Mouse (Mus musculus) brain, embryonic 14.5 days (tissue): ENCODE measurements around the gene Tceal9. TPM values are rescaled to one million over a fixed set of nuclear protein-coding genes. Genes with fewer than 3 reads are reported as not detected.

Experiments
- DNase-seq: peaks from one replicate; pipeline ENCODE4 v3.0.0-alpha.2; 2011; ENCODE audit warnings: low read depth
- CTCF ChIP-seq: fragments of 200-500 bp; IDR thresholded peaks from 2 replicates; pipeline ENCODE4 v1.5.1; 2012; ENCODE audit warnings: inconsistent platforms, mild to moderate bottlenecking, moderate library complexity, borderline replicate concordance; ENCODE audit not compliant: insufficient read depth, insufficient read length; ENCODE audit errors: extremely low read depth
- POLR2A ChIP-seq: fragments of 200-500 bp; IDR thresholded peaks from 2 replicates; pipeline ENCODE4 v1.6.1; 2012; ENCODE audit warnings: mild to moderate bottlenecking, inconsistent platforms, borderline replicate concordance; ENCODE audit not compliant: poor library complexity, insufficient read depth, insufficient read length, severe bottlenecking; ENCODE audit errors: extremely low read depth
- polyA plus RNA-seq: library from polyadenylated mRNA; depleted of rRNA; stranded (reverse); fragments of >200 nt; gene quantifications from 2 replicates; pipeline ENCODE4 v1.2.3, GENCODE M21; 2012; rRNA removed

Gene Tceal9
- polyA plus RNA-seq, 1 experiment: 194 TPM

DNA sequence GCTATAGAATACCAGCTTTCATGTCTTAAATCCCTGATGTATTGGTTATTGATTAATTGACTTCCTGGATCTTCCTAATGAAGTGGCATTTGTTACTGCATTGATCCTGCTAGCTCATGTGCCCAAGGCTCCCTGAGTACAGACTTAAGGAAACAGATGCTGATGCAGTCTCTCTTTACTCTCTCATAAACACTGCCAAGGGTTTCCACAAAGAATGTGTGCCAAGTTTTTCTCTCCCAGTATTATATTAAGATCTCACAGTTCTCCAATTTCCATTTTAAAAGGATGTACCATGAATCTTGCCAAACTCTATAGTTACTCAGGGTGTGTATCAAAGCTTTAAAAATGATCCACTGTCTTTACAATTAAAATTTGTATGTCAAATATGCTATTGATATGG, 33.5 kb downstream of the Tceal9 start:
- no peak for TF ChIP-seq POLR2A
- TF ChIP-seq CTCF: no peak
- peak; percentile 30 for DNase-seq

DNA sequence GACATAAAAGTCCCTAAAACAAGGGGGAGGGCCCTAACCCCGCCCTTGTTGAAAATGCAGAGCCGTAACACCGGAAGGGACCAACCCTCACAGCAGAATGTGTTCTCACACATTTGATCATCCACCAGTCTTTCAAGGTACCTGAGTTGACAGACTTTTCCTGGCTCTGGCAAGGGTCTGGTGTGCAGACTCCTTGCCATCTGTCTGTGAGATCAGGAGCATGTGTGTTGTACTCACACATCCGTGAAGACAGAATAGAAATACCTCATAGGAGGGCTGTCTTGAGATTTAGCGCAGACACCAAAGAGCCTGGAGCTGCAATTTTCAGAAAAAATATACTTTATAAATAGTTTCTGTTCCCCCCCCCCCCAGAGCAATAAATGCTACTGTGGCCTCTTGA, 34.5 kb downstream of the Tceal9 start:
- DNase-seq: peak; percentile 59
- TF ChIP-seq CTCF (no peak), POLR2A (no peak)

DNA sequence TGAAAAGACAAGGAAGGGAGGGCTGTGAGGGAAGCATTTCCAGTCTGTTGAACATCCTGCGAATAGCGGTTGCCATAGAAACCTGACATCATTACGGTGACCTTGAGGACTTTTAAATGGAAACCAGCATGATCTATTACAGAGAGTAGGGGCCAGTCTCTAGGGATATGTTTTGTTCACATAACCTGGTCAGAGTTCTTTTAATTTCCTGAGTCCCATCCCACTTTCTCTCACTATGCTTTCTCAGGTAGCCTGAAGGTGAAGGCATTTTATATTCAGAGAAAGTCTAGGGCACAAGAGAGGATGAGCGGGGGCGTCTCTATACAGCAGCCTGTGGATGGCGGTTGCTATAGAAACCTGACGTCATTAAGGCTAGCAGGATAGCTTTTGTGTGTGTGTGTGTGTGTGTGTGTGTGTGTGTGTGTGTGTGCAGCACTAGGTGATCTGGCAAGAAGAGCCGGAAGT, 46.0 kb downstream of the Tceal9 start:
- DNase-seq: peak; percentile 94
- TF ChIP-seq CTCF (no peak), POLR2A (no peak)

Other genes with a start within 250 kb of the Tceal9 start
- gene Arxes1, start 211.7 kb upstream of the Tceal9 start, polyA plus RNA-seq: 22.5 and 43.7 TPM in 2 replicates
- gene Bex2, start 176.8 kb upstream of the Tceal9 start, polyA plus RNA-seq: 294 and 337 TPM in 2 replicates
- gene Nxf3, start 159.8 kb upstream of the Tceal9 start, polyA plus RNA-seq: 0.07 and 0.09 TPM in 2 replicates
- gene Bex4, start 106.1 kb upstream of the Tceal9 start, polyA plus RNA-seq: 64.7 and 73.7 TPM in 2 replicates
- 76.5 and 80.0 TPM in 2 replicates for gene Tceal8, start 72.7 kb upstream of the Tceal9 start, polyA plus RNA-seq
- gene Tceal5, start 41.2 kb upstream of the Tceal9 start, polyA plus RNA-seq: 17.9 and 34.9 TPM in 2 replicates
- 1.3 and 1.5 TPM in 2 replicates for gene Tceal7, start 30.3 kb upstream of the Tceal9 start, polyA plus RNA-seq
- 157 and 187 TPM in 2 replicates for gene Bex1, start 29.6 kb upstream of the Tceal9 start, polyA plus RNA-seq
- 619 and 631 TPM in 2 replicates for gene Bex3, start 25.2 kb downstream of the Tceal9 start, polyA plus RNA-seq